Mouse (Mus musculus): Measurements from ENCODE around the gene Gm156.
"Not testable (repeated sequence)": the region's sequence is repeated elsewhere in the genome, so short reads cannot be mapped to it uniquely, and the experiment has no call there.

The Gm156 gene

DNA sequence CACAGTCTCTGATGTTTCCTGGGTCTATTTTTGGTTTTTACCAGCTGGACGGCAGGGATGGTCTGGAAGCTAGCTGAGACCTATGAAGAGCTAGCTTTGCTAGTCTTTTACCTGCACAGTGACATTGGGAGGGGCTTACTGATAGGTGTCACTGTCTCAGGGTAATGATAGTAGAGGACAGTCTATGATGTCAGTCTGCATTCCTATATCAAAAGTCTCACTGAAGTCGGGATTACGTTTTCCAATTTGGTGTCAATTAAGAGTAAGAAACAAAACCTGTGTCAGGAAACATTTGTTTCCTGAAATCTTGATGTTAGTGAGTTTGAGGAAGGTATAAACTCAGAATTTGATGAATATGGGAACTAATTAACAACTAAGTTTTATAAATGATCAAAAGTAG is at the start of gene Gm156:
Gene Gm156 (minus strand): TSS at position 101 of the 400 bp plus-strand sequence.
- not testable (repeated sequence) for DNase-seq (ENCODE audit: extremely low spot score, low read depth, low spot score)

GRCm38 (mm10) chr6:129825559-129825958 is 41.5 kb upstream of the Gm156 start:
- no peak for DNase-seq (ENCODE audit: extremely low spot score, low read depth, low spot score)

DNA sequence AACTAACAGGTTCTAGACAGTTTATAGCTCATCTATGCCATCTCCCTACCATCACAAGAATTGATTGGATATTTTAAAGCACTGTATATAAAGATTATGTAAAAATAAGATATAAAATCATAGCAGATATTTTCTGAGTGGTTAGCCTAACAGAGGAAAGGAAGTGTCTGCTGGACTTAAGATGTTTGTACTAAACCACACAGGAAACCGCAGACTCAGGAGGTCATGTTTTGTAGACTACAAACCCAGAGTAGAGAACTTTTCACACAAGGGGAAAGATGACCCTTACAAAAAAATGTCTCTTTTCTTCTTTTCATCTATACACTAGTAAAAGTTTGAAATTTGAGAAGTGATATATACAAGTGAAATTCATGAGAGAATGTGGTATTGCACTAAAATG is 39.9 kb upstream of the Gm156 start:
- DNase-seq (ENCODE audit: extremely low spot score, low read depth, low spot score): no peak

- no peak for DNase-seq (ENCODE audit: extremely low spot score, low read depth, low spot score)
Observed at GRCm38 (mm10) chr6:129817731-129818130, 33.7 kb upstream of the Gm156 start.

DNA sequence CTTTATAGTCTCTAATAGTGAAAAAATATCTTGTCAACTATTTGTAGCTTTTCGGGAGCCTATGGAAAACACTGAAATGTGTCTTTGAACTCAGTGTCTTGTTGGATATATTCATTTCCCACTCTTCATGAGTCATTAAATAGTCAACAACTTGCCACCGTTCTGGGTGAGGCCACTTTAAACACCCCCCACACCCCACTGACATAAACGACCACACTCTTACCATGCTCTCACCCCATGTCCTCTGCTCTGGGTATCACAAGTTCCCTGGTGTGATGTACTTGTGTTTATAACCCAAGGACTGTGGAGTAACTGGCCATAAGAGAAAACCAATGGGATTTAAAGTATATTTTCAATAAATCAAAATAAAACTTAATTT is 36.4 kb downstream of the Gm156 start:
- no peak for DNase-seq (ENCODE audit: extremely low spot score, low read depth, low spot score)

DNA sequence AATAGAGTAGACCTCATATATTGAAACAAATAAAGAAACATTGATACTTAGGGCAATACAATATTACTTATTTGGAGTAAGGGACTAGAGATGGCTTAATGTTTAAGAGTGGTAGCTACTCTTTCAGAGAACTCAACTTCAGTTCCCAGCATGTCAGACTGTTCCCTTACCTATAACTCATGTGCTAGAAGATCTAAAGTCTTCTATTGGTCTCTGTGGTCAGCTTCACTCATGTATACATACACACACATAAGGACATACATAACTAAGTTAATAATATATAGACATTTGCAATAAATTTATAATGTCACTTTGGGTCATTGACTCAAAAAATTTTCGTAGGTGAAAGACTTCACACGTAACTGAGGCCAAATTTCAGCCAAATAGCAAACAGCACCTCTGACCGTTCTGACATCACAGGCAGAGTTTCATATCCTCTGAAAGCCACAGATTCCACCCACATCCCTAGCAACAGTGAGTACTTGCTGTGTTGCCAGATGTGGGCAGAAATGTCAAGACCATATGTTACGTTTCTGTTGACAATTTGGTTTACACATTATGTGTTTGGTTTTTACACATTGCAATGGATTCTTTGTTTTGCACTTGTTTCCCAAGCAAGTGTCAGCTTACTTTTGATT is 36.9 kb downstream of the Gm156 start:
- DNase-seq (ENCODE audit: extremely low spot score, low read depth, low spot score): no peak

- no peak for DNase-seq (ENCODE audit: extremely low spot score, low read depth, low spot score)
Observed at GRCm38 (mm10) chr6:129746151-129746550, 37.9 kb downstream of the Gm156 start.

DNA sequence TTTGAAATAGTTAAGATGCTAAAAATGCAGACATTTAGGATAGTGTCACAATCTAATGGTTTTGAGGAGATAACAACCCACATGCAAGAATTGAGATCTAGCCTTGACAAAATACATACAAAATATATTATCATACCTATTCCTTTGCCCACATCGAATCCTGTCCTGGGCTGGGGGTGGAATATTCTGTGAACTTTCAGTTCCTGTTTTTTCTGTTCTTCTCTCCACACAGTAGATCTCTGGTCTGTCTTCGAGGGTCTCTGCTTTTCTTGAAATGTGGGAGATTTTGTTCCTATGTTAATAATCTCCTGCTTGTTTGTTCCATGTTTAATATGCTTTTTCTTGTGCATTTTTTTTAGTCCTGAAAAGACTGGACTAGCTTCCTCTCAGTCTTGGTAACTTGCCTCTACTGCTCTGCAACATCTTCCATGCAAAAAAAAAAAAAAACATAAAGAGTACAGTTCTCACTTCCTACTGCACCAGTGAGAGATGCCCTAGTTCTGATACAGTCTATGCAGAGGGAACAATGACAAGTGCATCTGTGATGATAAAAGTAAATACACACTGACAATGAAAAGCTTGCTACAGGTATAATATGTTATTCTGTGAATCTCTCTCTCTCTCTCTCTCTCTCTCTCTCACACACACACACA is 43.9 kb downstream of the Gm156 start, which contains the start of gene Klri2:
Gene Klri2 (minus strand): TSS at position 416 of the 653 bp plus-strand sequence.
- DNase-seq (ENCODE audit: extremely low spot score, low read depth, low spot score): no peak

GRCm38 (mm10) chr6:129736414-129736813 is 47.7 kb downstream of the Gm156 start:
- no peak for DNase-seq (ENCODE audit: extremely low spot score, low read depth, low spot score)

DNA sequence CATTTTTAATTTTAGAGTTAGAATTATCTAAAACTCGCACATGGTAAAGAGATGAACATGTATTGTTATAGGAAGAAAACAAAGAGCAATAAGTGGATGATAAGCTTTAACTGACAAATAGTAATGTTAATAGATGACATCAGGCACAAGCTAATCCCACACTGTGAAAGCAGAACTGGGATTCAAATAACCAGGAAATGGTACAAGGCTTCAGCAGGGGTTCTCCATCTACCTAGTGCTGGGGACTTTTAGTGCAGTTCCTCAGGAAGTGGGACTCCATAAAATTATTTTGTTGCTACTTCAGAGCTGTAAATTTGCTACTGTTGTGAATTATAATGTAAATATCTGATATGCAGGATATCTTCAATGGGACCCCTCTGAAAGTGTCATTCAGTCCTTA is 56.8 kb downstream of the Gm156 start:
- no peak for DNase-seq (ENCODE audit: extremely low spot score, low read depth, low spot score)

GRCm38 (mm10) chr6:129721390-129721789 is 62.7 kb downstream of the Gm156 start:
- DNase-seq (ENCODE audit: extremely low spot score, low read depth, low spot score): no peak

GRCm38 (mm10) chr6:129720487-129720886 is 63.6 kb downstream of the Gm156 start:
- no peak for DNase-seq (ENCODE audit: extremely low spot score, low read depth, low spot score)

DNA sequence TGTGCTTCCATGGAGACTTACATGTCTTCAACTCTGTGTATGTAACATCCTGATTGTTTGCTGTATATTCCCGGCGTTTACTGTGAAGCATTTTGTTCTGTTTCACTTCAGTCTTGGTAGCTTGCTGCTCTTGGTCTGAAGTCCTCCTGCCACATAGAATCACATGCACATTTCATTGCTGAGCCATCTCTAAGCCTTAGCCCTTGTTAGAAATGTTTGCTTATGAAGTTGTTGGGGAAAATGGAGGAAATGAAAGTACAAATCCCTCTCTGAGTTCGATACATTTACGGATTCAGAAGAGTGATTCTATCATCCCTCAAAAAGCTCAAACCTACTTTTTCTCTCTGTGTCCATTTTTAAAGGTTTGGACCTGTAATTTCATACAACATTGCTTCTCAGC is 67.0 kb downstream of the Gm156 start, which contains the start of gene Klri1:
Gene Klri1 (minus strand): TSS at position 101 of the 400 bp plus-strand sequence.
- no peak for DNase-seq (ENCODE audit: extremely low spot score, low read depth, low spot score)

Measured in hindlimb bud, embryonic 11.5 days (tissue).